Mouse (Mus musculus): ENCODE results near the gene Defb19.

- no peak for TF ChIP-seq CTCF (IDR thresholded peaks at IDR 0.05; ENCODE audit: borderline replicate concordance, insufficient read depth, low read depth, low read length)
- no peak for TF ChIP-seq POLR2A (IDR thresholded peaks at IDR 0.05; ENCODE audit: borderline replicate concordance, insufficient read depth, low read length)
These were observed 42.0 kb upstream of the Defb19 start for GRCm38 (mm10) chr2:152622151-152622550.

Measured in cerebellum, adult 2 months (tissue).